Mouse (Mus musculus) kidney, adult 2 months (tissue): ENCODE data around the gene Pmm1. TPM values are rescaled to one million over a fixed set of nuclear protein-coding genes. Genes with fewer than 3 reads are reported as not detected.

Experiments
- DNase-seq: peaks from one replicate; pipeline ENCODE4 v3.0.0; 2021
- H3K27ac ChIP-seq: fragments of 200-500 bp; 2 replicates; pipeline ENCODE4 v1.5.1; 2012; ENCODE audit warnings: low read depth, low read length, control low read depth, inconsistent platforms; ENCODE audit not compliant: insufficient read depth
- H3K27me3 ChIP-seq: fragments of 200-500 bp; replicated peaks from 2 replicates; pipeline ENCODE4 v1.6.1; 2012; ENCODE audit warnings: mild to moderate bottlenecking, moderate library complexity, low read length, inconsistent platforms; ENCODE audit not compliant: control insufficient read depth, insufficient read depth
- H3K36me3 ChIP-seq: fragments of 200-500 bp; 2 replicates; pipeline ENCODE4 v1.6.1; 2012; ENCODE audit warnings: mild to moderate bottlenecking, moderate library complexity, low read length, inconsistent platforms; ENCODE audit not compliant: control insufficient read depth, insufficient read depth
- H3K4me1 ChIP-seq: fragments of 200-500 bp; 2 replicates; pipeline ENCODE4 v1.6.1; 2011; ENCODE audit warnings: low read length; ENCODE audit not compliant: control insufficient read depth, insufficient read depth
- H3K4me3 ChIP-seq: fragments of 200-500 bp; 2 replicates; pipeline ENCODE4 v1.5.1; 2011; ENCODE audit warnings: mild to moderate bottlenecking, low read depth, low read length, control low read depth; ENCODE audit not compliant: insufficient read depth
- CTCF ChIP-seq: fragments of 200-500 bp; conservative IDR thresholded peaks from 2 replicates; pipeline ENCODE4 v1.5.1; 2011; ENCODE audit warnings: low read depth, mild to moderate bottlenecking, control low read depth, low read length, moderate library complexity, mixed read lengths; ENCODE audit not compliant: insufficient read depth, insufficient read length
- POLR2A ChIP-seq: fragments of 200-500 bp; IDR thresholded peaks from one replicate; pipeline ENCODE4 v1.6.1; 2011; ENCODE audit warnings: low read depth, low read length, control low read depth
- WGBS: fragments of 180-500 bp; shearing (Covaris S2); methylation state at CpG from one replicate; pipeline ENCODE4 v1.1.7; 2018; 5-methylcytosine and 5-hydroxymethylcytosine counted together
- polyA plus RNA-seq: library from polyadenylated mRNA; depleted of rRNA; stranded (reverse); fragments of >200 nt; gene quantifications from 2 replicates; pipeline ENCODE4 v1.2.3, GENCODE M21; 2012

The Pmm1 gene
- polyA plus RNA-seq, 1 experiment = 50.7 TPM

DNA sequence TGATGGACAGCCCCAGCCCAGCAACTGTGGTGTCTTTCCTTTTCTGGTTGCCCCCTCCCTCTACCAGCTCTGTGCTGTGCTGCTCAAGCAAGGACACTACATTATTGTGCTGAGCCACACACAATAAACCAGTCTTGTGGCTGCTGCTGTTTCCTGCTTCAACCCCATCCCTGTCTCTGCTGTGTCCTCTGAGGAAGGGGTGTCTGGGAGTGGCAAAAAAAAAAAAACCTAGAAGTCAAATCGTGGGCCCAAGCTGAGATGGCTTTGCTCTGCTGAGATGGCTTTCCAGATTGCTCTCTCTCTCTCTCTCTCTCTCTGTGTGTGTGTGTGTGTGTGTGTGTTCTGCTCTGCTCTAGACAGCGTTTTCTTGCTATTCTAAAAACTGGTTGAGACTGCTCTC, 7.7 kb upstream of the Pmm1 start:
- no peak for DNase-seq
- 53% methylated on average over 2 of the region's 2 CpGs for WGBS
- no peak for TF ChIP-seq POLR2A
- no peak for TF ChIP-seq CTCF
- Histone ChIP-seq H3K4me3 (no peak overlapping the region), H3K27me3 (no peaks in the 10 kb centered on the region), H3K36me3 (no peaks in the 10 kb centered on the region), H3K27ac (no peak overlapping the region), H3K4me1 (no peaks in the 10 kb centered on the region)

DNA sequence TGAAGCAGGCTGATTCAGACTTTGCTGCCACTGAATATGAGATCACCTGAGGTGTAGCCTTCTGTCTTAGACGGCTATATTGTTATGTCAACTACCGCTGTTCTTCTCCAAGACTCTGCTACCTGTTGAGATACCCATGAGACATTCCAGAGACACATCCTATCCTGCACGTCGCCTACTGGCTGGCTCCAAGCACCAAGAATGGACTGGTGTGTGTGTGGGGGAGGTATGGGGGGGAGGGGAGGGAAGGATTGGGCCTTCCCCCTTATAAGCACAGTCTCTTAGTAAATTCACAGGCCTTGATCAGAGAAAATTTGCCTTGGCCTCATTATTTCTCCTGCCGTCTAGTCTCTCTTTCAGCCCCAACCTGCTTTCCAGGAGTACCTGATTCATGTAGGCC, 7.1 kb upstream of the Pmm1 start:
- H3K36me3 ChIP-seq = no peaks in the 10 kb centered on the region
- no peak overlapping the region for H3K27ac ChIP-seq
- 93% methylated on average over 5 of the region's 5 CpGs for WGBS

DNA sequence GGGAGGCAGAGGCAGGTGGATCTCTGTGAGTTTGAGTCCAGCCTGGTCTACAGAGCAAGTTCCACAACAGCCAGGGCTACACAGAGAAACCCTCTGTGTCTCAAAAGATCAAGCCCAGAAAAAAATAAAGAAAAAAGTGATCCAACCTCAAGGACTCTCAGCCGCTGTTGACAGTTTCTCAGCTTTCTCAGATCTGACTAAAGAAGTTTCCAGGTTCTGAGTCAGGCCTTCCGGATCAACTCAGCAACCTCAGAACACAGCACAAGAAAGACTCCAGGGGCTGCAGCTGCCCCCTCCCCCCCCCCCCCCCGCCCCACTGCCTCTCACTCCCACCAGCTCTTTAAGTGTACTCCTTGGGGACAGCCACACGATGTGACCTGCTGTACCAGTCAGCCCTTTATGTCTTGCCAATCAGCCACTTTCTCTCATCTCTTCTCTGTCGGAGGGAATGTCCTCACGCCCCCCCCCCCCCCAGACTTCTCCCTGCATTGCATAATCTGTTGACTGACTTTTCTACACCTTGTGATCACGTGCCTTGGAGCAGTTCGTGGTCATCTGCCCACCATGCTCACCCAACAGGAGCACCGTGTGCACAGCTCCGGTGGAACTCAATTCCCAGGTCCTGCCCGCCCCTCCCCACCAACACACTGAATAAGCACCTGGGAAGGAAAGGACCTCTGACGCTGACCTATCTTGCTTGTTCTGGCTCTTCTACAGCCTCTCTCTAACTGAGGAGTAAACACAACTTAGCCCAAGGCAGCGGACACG, 5.5 kb upstream of the Pmm1 start:
- Histone ChIP-seq H3K36me3 (no peaks in the 10 kb centered on the region), H3K27ac (no peak overlapping the region), H3K27me3 (no peaks in the 10 kb centered on the region), H3K4me3 (no peak overlapping the region), H3K4me1 (no peaks in the 10 kb centered on the region)
- 68% methylated on average over 14 of the region's 14 CpGs for WGBS
- TF ChIP-seq CTCF = no peak
- no peak for TF ChIP-seq POLR2A
- no peak for DNase-seq

More for the DNA sequence above, 7.1 kb upstream of the Pmm1 start:
- TF ChIP-seq CTCF = no peak
- TF ChIP-seq POLR2A = no peak
- no peaks in the 10 kb centered on the region for H3K27me3 ChIP-seq
- no peak overlapping the region for H3K4me3 ChIP-seq
- no peak for DNase-seq
- H3K4me1 ChIP-seq = no peaks in the 10 kb centered on the region

DNA sequence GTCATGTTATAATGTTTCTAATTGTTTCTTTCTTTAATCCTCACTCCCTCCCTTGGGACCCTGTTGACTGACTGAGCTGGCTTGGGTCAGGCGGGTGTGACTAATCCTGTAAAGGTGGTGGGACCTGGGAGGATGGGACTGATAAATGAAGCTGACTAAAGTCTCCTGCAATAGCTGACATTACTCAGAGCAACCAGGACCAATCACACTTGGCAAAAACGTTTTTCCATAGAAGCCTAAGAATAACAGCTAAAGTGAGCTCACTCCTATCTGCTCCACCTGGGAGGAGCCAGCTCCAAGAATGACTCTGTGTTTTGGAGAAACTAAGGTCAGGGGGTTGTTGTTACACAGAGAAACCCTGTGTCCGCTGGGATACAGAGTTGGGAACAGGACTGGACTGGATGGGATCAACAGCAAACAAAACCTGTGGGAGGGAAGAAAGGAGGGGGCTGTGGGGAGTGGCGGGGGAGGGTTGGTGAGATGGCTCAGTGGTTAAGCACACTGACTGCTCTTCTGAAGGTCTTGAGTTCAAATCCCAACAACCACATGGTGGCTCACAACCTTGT, 4.3 kb upstream of the Pmm1 start:
- WGBS = 60% methylated on average over 4 of the region's 4 CpGs
- Histone ChIP-seq H3K4me1 (no peaks in the 10 kb centered on the region), H3K27me3 (no peaks in the 10 kb centered on the region), H3K27ac (no peak overlapping the region), H3K36me3 (no peaks in the 10 kb centered on the region), H3K4me3 (no peak overlapping the region)
- DNase-seq = no peak
- TF ChIP-seq POLR2A = no peak
- TF ChIP-seq CTCF = no peak

DNA sequence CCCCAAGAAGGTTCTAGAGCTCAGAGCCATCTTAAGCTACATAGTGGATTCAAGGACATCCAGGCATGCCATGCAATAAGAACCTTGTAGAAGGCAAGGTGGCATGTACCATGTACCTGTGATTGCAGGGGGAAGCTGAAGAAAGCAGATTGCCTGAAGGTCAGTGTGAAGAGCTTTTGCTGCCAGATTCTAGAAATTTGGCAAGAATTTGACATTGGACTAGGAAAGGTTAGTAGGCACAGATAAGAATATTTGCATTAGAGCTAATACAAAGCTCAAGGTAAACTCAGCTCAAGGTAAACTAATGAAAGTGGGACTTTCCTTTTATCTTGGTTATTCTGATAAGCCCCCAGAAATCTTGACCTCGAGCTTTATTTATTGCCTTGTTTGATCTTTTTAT, 3.5 kb upstream of the Pmm1 start:
- TF ChIP-seq CTCF (no peak), POLR2A (no peak)
- Histone ChIP-seq H3K4me1 (no peaks in the 10 kb centered on the region), H3K36me3 (no peaks in the 10 kb centered on the region), H3K27me3 (no peaks in the 10 kb centered on the region), H3K4me3 (no peak overlapping the region), H3K27ac (no peak overlapping the region)
- no peak for DNase-seq
- WGBS = 42% methylated on average over 1 of the region's 1 CpGs

DNA sequence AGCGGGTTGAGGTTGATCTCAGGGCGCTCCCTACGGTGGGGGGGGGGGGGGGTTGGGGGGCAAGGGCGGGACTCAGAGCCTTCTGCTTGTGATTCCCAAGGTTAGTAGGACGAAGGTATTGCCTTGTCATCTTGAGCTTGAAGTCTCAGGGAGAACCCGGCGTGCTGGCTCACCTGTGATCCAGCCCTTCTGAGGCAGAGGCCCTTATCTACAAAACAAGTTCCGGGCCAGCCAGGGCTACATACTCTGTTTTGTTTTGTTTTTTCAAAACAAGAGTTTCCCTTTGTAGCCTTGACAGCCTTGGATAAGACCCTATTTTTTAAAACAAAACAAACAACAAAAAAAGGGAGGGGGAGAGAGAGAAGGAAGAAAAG, 335 bp upstream of the Pmm1 start:
- Histone ChIP-seq H3K36me3 (no peaks in the 10 kb centered on the region), H3K4me1 (no peaks in the 10 kb centered on the region), H3K4me3 (peak overlapping the region; percentile 30; the same call in 1 of the 2 replicates), H3K27me3 (no peaks in the 10 kb centered on the region), H3K27ac (peak overlapping the region; percentile 41; the same call in 1 of the 2 replicates)
- no peak for DNase-seq
- WGBS = 2% methylated on average over 6 of the region's 8 CpGs
- no peak for TF ChIP-seq POLR2A
- no peak for TF ChIP-seq CTCF

DNA sequence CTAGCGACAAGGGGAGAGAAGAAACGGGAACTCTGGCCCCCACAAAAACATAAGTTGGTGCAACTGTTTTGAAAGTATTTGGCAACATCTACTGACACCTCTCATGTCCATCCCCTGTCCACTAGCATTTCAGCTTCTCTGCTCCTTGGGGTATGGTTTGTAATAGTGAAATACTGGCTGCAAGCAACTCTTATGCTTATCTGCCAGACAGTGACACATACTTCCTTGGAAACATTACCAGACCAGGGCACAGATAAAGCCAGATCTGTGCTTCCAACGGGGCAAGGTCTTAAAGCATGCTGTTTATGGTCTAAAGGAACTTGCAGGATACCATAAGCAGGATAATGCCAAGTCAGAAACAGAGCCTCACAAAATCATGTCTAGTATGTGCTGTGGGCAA, 1.8 kb downstream of the Pmm1 start:
- Histone ChIP-seq H3K27ac (no peak overlapping the region), H3K27me3 (no peaks in the 10 kb centered on the region), H3K4me1 (no peaks in the 10 kb centered on the region), H3K4me3 (no peak overlapping the region), H3K36me3 (no peaks in the 10 kb centered on the region; the same call in 1 of the 2 replicates)
- no peak for TF ChIP-seq CTCF
- no peak for TF ChIP-seq POLR2A
- 90% methylated on average over 3 of the region's 3 CpGs for WGBS
- DNase-seq = no peak
